Mouse (Mus musculus): ENCODE results near the gene Myo16. TPM values are rescaled to one million over a fixed set of nuclear protein-coding genes. Genes with fewer than 3 reads are reported as not detected.

The Myo16 gene
- polyA plus RNA-seq, 1 experiment from 2014 or later: 3.9 TPM

GRCm38 (mm10) chr8:10243344-10243743, 89.6 kb downstream of the Myo16 start:
- no peak overlapping the region for H3K4me3 ChIP-seq
- no peak overlapping the region for H3K4me2 ChIP-seq
- no peaks in the 10 kb centered on the region for H3K4me1 ChIP-seq (replicated peaks)
- no peak overlapping the region for H3K27ac ChIP-seq (replicated peaks)
- no peaks in the 10 kb centered on the region for H3K36me3 ChIP-seq
- ATAC-seq (ENCODE audit: low read depth): no peak
- no peak overlapping the region for H3K9ac ChIP-seq
- no peaks in the 10 kb centered on the region for H3K27me3 ChIP-seq
- 80% methylated on average over 3 of the region's 3 CpGs for WGBS
- H3K9me3 ChIP-seq: no peaks in the 10 kb centered on the region

GRCm38 (mm10) chr8:10249156-10249555, 95.4 kb downstream of the Myo16 start:
- Histone ChIP-seq H3K27me3 (no peaks in the 10 kb centered on the region; the same call in none of the 2 replicates), H3K4me2 (peak overlapping the region; percentile 55), H3K36me3 (no peaks in the 10 kb centered on the region), H3K4me3 (peak overlapping the region; percentile 28), H3K9me3 (no peaks in the 10 kb centered on the region), H3K27ac (replicated peaks) (no peak overlapping the region), H3K9ac (peak overlapping the region; percentile 59), H3K4me1 (replicated peaks) (peaks cover 11% of the 10 kb centered on the region)
- 3% methylated on average over 15 of the region's 15 CpGs for WGBS
- ATAC-seq (ENCODE audit: low read depth): peak; percentile 56

GRCm38 (mm10) chr8:10255741-10256140, 102.0 kb downstream of the Myo16 start:
- H3K27ac ChIP-seq (replicated peaks): no peak overlapping the region
- H3K9ac ChIP-seq: no peak overlapping the region
- H3K4me1 ChIP-seq (replicated peaks): no peaks in the 10 kb centered on the region
- WGBS: 75% methylated on average over 2 of the region's 2 CpGs
- H3K9me3 ChIP-seq: no peaks in the 10 kb centered on the region
- no peak overlapping the region for H3K4me2 ChIP-seq
- ATAC-seq (ENCODE audit: low read depth): no peak
- H3K36me3 ChIP-seq: no peaks in the 10 kb centered on the region
- H3K27me3 ChIP-seq: no peaks in the 10 kb centered on the region
- no peak overlapping the region for H3K4me3 ChIP-seq

GRCm38 (mm10) chr8:10256563-10256962, 102.9 kb downstream of the Myo16 start:
- no peak overlapping the region for H3K27ac ChIP-seq (replicated peaks)
- WGBS: 91% methylated on average over 3 of the region's 3 CpGs
- H3K9me3 ChIP-seq: no peaks in the 10 kb centered on the region
- no peaks in the 10 kb centered on the region for H3K36me3 ChIP-seq
- H3K4me3 ChIP-seq: no peak overlapping the region
- H3K27me3 ChIP-seq: no peaks in the 10 kb centered on the region
- H3K4me1 ChIP-seq (replicated peaks): no peaks in the 10 kb centered on the region
- no peak overlapping the region for H3K9ac ChIP-seq
- H3K4me2 ChIP-seq: no peak overlapping the region
- no peak for ATAC-seq (ENCODE audit: low read depth)

- no peaks in the 10 kb centered on the region for H3K27me3 ChIP-seq
- no peaks in the 10 kb centered on the region for H3K4me1 ChIP-seq (replicated peaks)
- no peak overlapping the region for H3K4me3 ChIP-seq
- H3K4me2 ChIP-seq: no peak overlapping the region
- no peak overlapping the region for H3K9ac ChIP-seq
- no peak overlapping the region for H3K27ac ChIP-seq (replicated peaks)
- WGBS: 92% methylated on average over 4 of the region's 4 CpGs
- no peaks in the 10 kb centered on the region for H3K9me3 ChIP-seq
- no peak for ATAC-seq (ENCODE audit: low read depth)
- no peaks in the 10 kb centered on the region for H3K36me3 ChIP-seq
These were observed 116.4 kb downstream of the Myo16 start for GRCm38 (mm10) chr8:10270094-10270493.

GRCm38 (mm10) chr8:10292600-10292999, 138.9 kb downstream of the Myo16 start:
- 79% methylated on average over 4 of the region's 4 CpGs for WGBS

GRCm38 (mm10) chr8:10300797-10301196, 147.1 kb downstream of the Myo16 start:
- no peaks in the 10 kb centered on the region for H3K9me3 ChIP-seq
- peaks cover 23% of the 10 kb centered on the region for H3K4me1 ChIP-seq (replicated peaks)
- no peak overlapping the region for H3K4me2 ChIP-seq
- no peak overlapping the region for H3K4me3 ChIP-seq
- no peak for ATAC-seq (ENCODE audit: low read depth)
- H3K36me3 ChIP-seq: no peaks in the 10 kb centered on the region
- no peaks in the 10 kb centered on the region for H3K27me3 ChIP-seq
- no peak overlapping the region for H3K27ac ChIP-seq (replicated peaks)
- no peak overlapping the region for H3K9ac ChIP-seq
- WGBS: 52% methylated on average over 3 of the region's 3 CpGs

More at GRCm38 (mm10) chr8:10292600-10292999, 138.9 kb downstream of the Myo16 start:
- Histone ChIP-seq H3K4me1 (replicated peaks) (no peaks in the 10 kb centered on the region), H3K27me3 (no peaks in the 10 kb centered on the region), H3K36me3 (no peaks in the 10 kb centered on the region), H3K4me3 (no peak overlapping the region), H3K9me3 (no peaks in the 10 kb centered on the region), H3K27ac (replicated peaks) (no peak overlapping the region), H3K4me2 (no peak overlapping the region), H3K9ac (no peak overlapping the region)
- no peak for ATAC-seq (ENCODE audit: low read depth)

GRCm38 (mm10) chr8:10303061-10303460, 149.3 kb downstream of the Myo16 start:
- no peak for ATAC-seq (ENCODE audit: low read depth)
- WGBS: 59% methylated on average over 4 of the region's 4 CpGs
- no peaks in the 10 kb centered on the region for H3K9me3 ChIP-seq
- H3K27ac ChIP-seq (replicated peaks): no peak overlapping the region
- H3K27me3 ChIP-seq: no peaks in the 10 kb centered on the region
- no peak overlapping the region for H3K9ac ChIP-seq
- H3K4me2 ChIP-seq: no peak overlapping the region
- H3K4me1 ChIP-seq (replicated peaks): peaks cover 36% of the 10 kb centered on the region
- no peaks in the 10 kb centered on the region for H3K36me3 ChIP-seq
- no peak overlapping the region for H3K4me3 ChIP-seq

GRCm38 (mm10) chr8:10303992-10304391, 150.3 kb downstream of the Myo16 start:
- Histone ChIP-seq H3K4me1 (replicated peaks) (peaks cover 41% of the 10 kb centered on the region), H3K4me2 (no peak overlapping the region), H3K27ac (replicated peaks) (no peak overlapping the region), H3K4me3 (no peak overlapping the region), H3K9ac (no peak overlapping the region), H3K36me3 (no peaks in the 10 kb centered on the region), H3K9me3 (no peaks in the 10 kb centered on the region), H3K27me3 (no peaks in the 10 kb centered on the region)
- 91% methylated on average over 3 of the region's 3 CpGs for WGBS
- no peak for ATAC-seq (ENCODE audit: low read depth)

- 77% methylated on average over 1 of the region's 1 CpGs for WGBS
- H3K4me1 ChIP-seq (replicated peaks): peaks cover 41% of the 10 kb centered on the region
- H3K27ac ChIP-seq (replicated peaks): no peak overlapping the region
- no peak overlapping the region for H3K4me3 ChIP-seq
- no peak overlapping the region for H3K9ac ChIP-seq
- no peak overlapping the region for H3K4me2 ChIP-seq
- H3K36me3 ChIP-seq: no peaks in the 10 kb centered on the region
- H3K9me3 ChIP-seq: no peaks in the 10 kb centered on the region
- no peak for ATAC-seq (ENCODE audit: low read depth)
- H3K27me3 ChIP-seq: no peaks in the 10 kb centered on the region
These were observed 151.0 kb downstream of the Myo16 start for GRCm38 (mm10) chr8:10304721-10305120.

- 49% methylated on average over 6 of the region's 6 CpGs for WGBS
- no peak overlapping the region for H3K27ac ChIP-seq (replicated peaks)
These were observed 153.6 kb downstream of the Myo16 start for GRCm38 (mm10) chr8:10307345-10307744.

GRCm38 (mm10) chr8:10307770-10308476, 154.2 kb downstream of the Myo16 start:
- Histone ChIP-seq H3K27me3 (no peaks in the 10 kb centered on the region), H3K4me3 (no peak overlapping the region), H3K4me1 (replicated peaks) (peaks cover 40% of the 10 kb centered on the region), H3K36me3 (no peaks in the 10 kb centered on the region), H3K9ac (no peak overlapping the region), H3K27ac (replicated peaks) (no peak overlapping the region; the same call in 1 of the 2 replicates), H3K4me2 (peak overlapping the region; percentile 4; the same call in 1 of the 2 replicates), H3K9me3 (no peaks in the 10 kb centered on the region)
- 38% methylated on average over 12 of the region's 12 CpGs for WGBS
- ATAC-seq (ENCODE audit: low read depth): no peak

More at GRCm38 (mm10) chr8:10307345-10307744, 153.6 kb downstream of the Myo16 start:
- H3K27me3 ChIP-seq: no peaks in the 10 kb centered on the region
- H3K9me3 ChIP-seq: no peaks in the 10 kb centered on the region
- no peak overlapping the region for H3K9ac ChIP-seq
- H3K4me1 ChIP-seq (replicated peaks): peaks cover 41% of the 10 kb centered on the region
- no peak overlapping the region for H3K4me3 ChIP-seq
- H3K4me2 ChIP-seq: no peak overlapping the region
- ATAC-seq (ENCODE audit: low read depth): peak; percentile 52; the same call in 1 of the 2 replicates
- H3K36me3 ChIP-seq: no peaks in the 10 kb centered on the region

GRCm38 (mm10) chr8:10310470-10310869, 156.8 kb downstream of the Myo16 start:
- H3K27me3 ChIP-seq: no peaks in the 10 kb centered on the region
- no peak overlapping the region for H3K9ac ChIP-seq
- H3K27ac ChIP-seq (replicated peaks): no peak overlapping the region
- no peak overlapping the region for H3K4me2 ChIP-seq
- ATAC-seq (ENCODE audit: low read depth): no peak
- WGBS: 88% methylated on average over 2 of the region's 2 CpGs
- no peaks in the 10 kb centered on the region for H3K9me3 ChIP-seq
- H3K4me1 ChIP-seq (replicated peaks): peaks cover 24% of the 10 kb centered on the region
- no peaks in the 10 kb centered on the region for H3K36me3 ChIP-seq
- H3K4me3 ChIP-seq: no peak overlapping the region

All from neural tube, embryonic 13.5 days (tissue).